12 mouse cellular contexts compared by ENCODE assay signal in the genomic region with DNA sequence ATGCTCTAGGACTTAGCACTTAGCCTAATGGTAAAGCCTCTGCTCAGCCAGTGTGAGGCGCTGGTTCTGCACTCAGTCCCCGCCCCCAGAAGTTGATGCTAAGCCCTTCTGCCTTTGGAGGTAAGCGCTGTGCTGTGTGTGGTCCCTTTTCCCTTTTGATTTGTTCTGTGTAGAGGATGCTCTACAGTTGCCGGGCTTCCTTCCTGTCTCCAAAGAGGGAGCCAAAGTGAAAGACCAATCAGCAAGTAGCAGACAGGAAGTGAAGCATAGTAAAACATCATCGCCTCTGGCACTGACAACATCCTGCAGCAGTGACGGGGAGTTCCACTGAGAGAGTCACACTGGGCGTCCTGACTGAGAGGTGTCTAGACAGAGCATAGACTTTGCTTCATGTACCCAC. TPM values are rescaled to one million over a fixed set of nuclear protein-coding genes. Genes with fewer than 3 reads are reported as not detected.
A peak's percentile ranks its signal among the peaks of the same experiment; 100 is the strongest.
DNase-seq lines count a peak whose midpoint lies in the region; ATAC-seq and TF ChIP-seq lines count a peak whose summit lies in the region.
"Had no signal": no experiment of that assay in that cellular context is flagged by ENCODE, and none has a peak within 500 bp of the region (broad histone marks: within the 10 kb centered on the region; RNA-seq: fewer than 3 reads in every experiment).

No protein-coding gene starts in this region.

- no peaks in the 10 kb centered on the region for H3K4me1 ChIP-seq in forebrain, postnatal 0 days (ENCODE audit: insufficient read depth)
- H3K4me1 ChIP-seq in forebrain, embryonic 13.5 days: 0 out of 2 replicates have a peak, but pooled peaks cover 5% of the 10 kb centered on the region
- no peaks in the 10 kb centered on the region for H3K4me1 ChIP-seq in neural tube, embryonic 14.5 days (ENCODE audit: control insufficient read depth, insufficient read depth, low read length)
- H3K4me1 ChIP-seq: hindbrain, embryonic 10.5 days; limb, embryonic 15.5 days; neural tube, embryonic 12.5 days had no signal

- DNase-seq in forebrain, postnatal 0 days: no peak
- DNase-seq in neural tube, embryonic 10.5 days (ENCODE audit: extremely low spot score, low spot score): no peak
- peak; percentile 54 for DNase-seq in lung, postnatal 10 days
- DNase-seq in right cerebral cortex, adult 2 months (ENCODE audit: low spot score in 2 of 2): no peak
- DNase-seq in frontal cortex, postnatal 36 days (ENCODE audit: low spot score in 2 of 2): no peak
- no peak for DNase-seq in spleen, adult 18-20 months

- H3K9ac ChIP-seq in forebrain, postnatal 0 days: no peak overlapping the region
- no peak overlapping the region for H3K9ac ChIP-seq in forebrain, embryonic 13.5 days
- no peak overlapping the region for H3K9ac ChIP-seq in neural tube, embryonic 14.5 days (replicated peaks; ENCODE audit: low read depth, low read length)
- H3K9ac ChIP-seq: limb, embryonic 15.5 days; neural tube, embryonic 12.5 days had no signal

- TF ChIP-seq CTCF in forebrain, postnatal 0 days (IDR thresholded peaks at IDR 0.05; ENCODE audit: low read depth): 0 out of 2 replicates have a peak, but pooled peaks have one; percentile 9

- no peaks in the 10 kb centered on the region for H3K9me3 ChIP-seq in forebrain, postnatal 0 days (ENCODE audit: low read length)
- no peaks in the 10 kb centered on the region for H3K9me3 ChIP-seq in forebrain, embryonic 13.5 days (replicated peaks)
- no peaks in the 10 kb centered on the region for H3K9me3 ChIP-seq in neural tube, embryonic 14.5 days (ENCODE audit: control insufficient read depth, low read length)
- H3K9me3 ChIP-seq: hindbrain, embryonic 10.5 days; limb, embryonic 15.5 days; neural tube, embryonic 12.5 days had no signal

- 69% methylated on average over 7 of the region's 7 CpGs for WGBS in forebrain, postnatal 0 days
- 76% methylated on average over 7 of the region's 7 CpGs for WGBS in forebrain, embryonic 13.5 days
- WGBS in neural tube, embryonic 14.5 days: 78% methylated on average over 7 of the region's 7 CpGs

- H3K27me3 ChIP-seq in forebrain, postnatal 0 days (ENCODE audit: insufficient read depth, low read length): no peaks in the 10 kb centered on the region
- no peaks in the 10 kb centered on the region for H3K27me3 ChIP-seq in forebrain, embryonic 13.5 days
- no peaks in the 10 kb centered on the region for H3K27me3 ChIP-seq in neural tube, embryonic 14.5 days (ENCODE audit: control insufficient read depth, insufficient read depth, low read length)
- H3K27me3 ChIP-seq: limb, embryonic 15.5 days; neural tube, embryonic 12.5 days had no signal

- no peak overlapping the region for H3K4me2 ChIP-seq in forebrain, postnatal 0 days (ENCODE audit: low read depth)
- no peak overlapping the region for H3K4me2 ChIP-seq in forebrain, embryonic 13.5 days
- H3K4me2 ChIP-seq in neural tube, embryonic 14.5 days (ENCODE audit: low read depth, low read length): no peak overlapping the region
- H3K4me2 ChIP-seq: limb, embryonic 15.5 days; neural tube, embryonic 12.5 days had no signal

- ATAC-seq in forebrain, postnatal 0 days: no peak
- no peak for ATAC-seq in forebrain, embryonic 13.5 days
- ATAC-seq in neural tube, embryonic 14.5 days (ENCODE audit: low read depth): 0 out of 2 replicates have a peak, but pooled peaks have one; percentile 21

- no peaks in the 10 kb centered on the region for H3K36me3 ChIP-seq in forebrain, postnatal 0 days (ENCODE audit: insufficient read depth)
- no peaks in the 10 kb centered on the region for H3K36me3 ChIP-seq in forebrain, embryonic 13.5 days (ENCODE audit: poor library complexity, severe bottlenecking)
- H3K36me3 ChIP-seq in neural tube, embryonic 14.5 days (ENCODE audit: control insufficient read depth, insufficient read depth, low read length): no peaks in the 10 kb centered on the region
- H3K36me3 ChIP-seq: hindbrain, embryonic 10.5 days; limb, embryonic 15.5 days; neural tube, embryonic 12.5 days had no signal

- no peak overlapping the region for H3K4me3 ChIP-seq in forebrain, postnatal 0 days (ENCODE audit: low read depth, low read length)
- no peak overlapping the region for H3K4me3 ChIP-seq in forebrain, embryonic 13.5 days
- no peak overlapping the region for H3K4me3 ChIP-seq in neural tube, embryonic 14.5 days (ENCODE audit: low read depth, low read length)
- H3K4me3 ChIP-seq: hindbrain, embryonic 10.5 days; limb, embryonic 15.5 days; neural tube, embryonic 12.5 days had no signal

- H3K27ac ChIP-seq in forebrain, postnatal 0 days (ENCODE audit: low read depth, low read length): 0 out of 2 replicates have a peak overlapping the region, but pooled peaks have one; percentile 21
- no peak overlapping the region for H3K27ac ChIP-seq in forebrain, embryonic 13.5 days
- no peak overlapping the region for H3K27ac ChIP-seq in neural tube, embryonic 14.5 days (ENCODE audit: low read depth, low read length)
- H3K27ac ChIP-seq: hindbrain, embryonic 10.5 days; limb, embryonic 15.5 days; neural tube, embryonic 12.5 days had no signal

RNA-seq across cellular contexts. Expression of a gene that starts 11.2 kb away (rescaled TPM):
- total RNA-seq in forebrain, postnatal 0 days (2014; rRNA removed): 0.10 TPM in 1 of 2 replicates, not detected in the other
- not detected in 2 replicates for polyA plus RNA-seq in forebrain, postnatal 0 days (2015; fragmentation: Nextera tagmentation; extraction: Ambion mirVana)
- polyA plus RNA-seq in forebrain, embryonic 13.5 days (2015; fragmentation: Nextera tagmentation; extraction: Ambion mirVana): not detected in 2 replicates
- polyA plus RNA-seq in neural tube, embryonic 14.5 days (2014; fragmentation: Nextera tagmentation; extraction: Ambion mirVana): not detected in 2 replicates
- polyA plus RNA-seq: C2C12; hindbrain, embryonic 10.5 days; limb, embryonic 15.5 days; neural tube, embryonic 12.5 days had no signal

RNA-seq across cellular contexts. Expression of a gene that starts 11.3 kb away (rescaled TPM):
- 1.0 and 2.9 TPM in 2 replicates for total RNA-seq in forebrain, postnatal 0 days (2014; rRNA removed)
- polyA plus RNA-seq in forebrain, postnatal 0 days (2015; fragmentation: Nextera tagmentation; extraction: Ambion mirVana): 2.6 and 3.2 TPM in 2 replicates
- 1.7 and 2.1 TPM in 2 replicates for polyA plus RNA-seq in forebrain, embryonic 13.5 days (2015; fragmentation: Nextera tagmentation; extraction: Ambion mirVana)
- polyA plus RNA-seq in neural tube, embryonic 14.5 days (2014; fragmentation: Nextera tagmentation; extraction: Ambion mirVana): 2.9 and 3.2 TPM in 2 replicates

RNA-seq across cellular contexts. Expression of a gene that starts 15.3 kb away (rescaled TPM):
- total RNA-seq in forebrain, postnatal 0 days (2014; rRNA removed): 24.7 and 26.8 TPM in 2 replicates
- 18.8 and 22.7 TPM in 2 replicates for polyA plus RNA-seq in forebrain, postnatal 0 days (2015; fragmentation: Nextera tagmentation; extraction: Ambion mirVana)
- polyA plus RNA-seq in forebrain, embryonic 13.5 days (2015; fragmentation: Nextera tagmentation; extraction: Ambion mirVana): 26.4 and 26.9 TPM in 2 replicates
- 22.1 and 25.1 TPM in 2 replicates for polyA plus RNA-seq in neural tube, embryonic 14.5 days (2014; fragmentation: Nextera tagmentation; extraction: Ambion mirVana)

RNA-seq across cellular contexts. Expression of a gene that starts 15.4 kb away (rescaled TPM):
- 31.0 and 31.9 TPM in 2 replicates for total RNA-seq in forebrain, postnatal 0 days (2014; rRNA removed)
- polyA plus RNA-seq in forebrain, postnatal 0 days (2015; fragmentation: Nextera tagmentation; extraction: Ambion mirVana): 29.8 and 42.5 TPM in 2 replicates
- polyA plus RNA-seq in forebrain, embryonic 13.5 days (2015; fragmentation: Nextera tagmentation; extraction: Ambion mirVana): 32.0 and 32.5 TPM in 2 replicates
- 33.8 and 47.7 TPM in 2 replicates for polyA plus RNA-seq in neural tube, embryonic 14.5 days (2014; fragmentation: Nextera tagmentation; extraction: Ambion mirVana)

RNA-seq across cellular contexts. Expression of a gene that starts 44.4 kb away (rescaled TPM):
- total RNA-seq in forebrain, postnatal 0 days (2014; rRNA removed): 34.6 and 41.7 TPM in 2 replicates
- polyA plus RNA-seq in forebrain, postnatal 0 days (2015; fragmentation: Nextera tagmentation; extraction: Ambion mirVana): 5.7 and 9.6 TPM in 2 replicates
- polyA plus RNA-seq in forebrain, embryonic 13.5 days (2015; fragmentation: Nextera tagmentation; extraction: Ambion mirVana): 10.5 and 10.7 TPM in 2 replicates
- 19.7 and 20.5 TPM in 2 replicates for polyA plus RNA-seq in neural tube, embryonic 14.5 days (2014; fragmentation: Nextera tagmentation; extraction: Ambion mirVana)
